Mouse (Mus musculus) heart, embryonic 16.5 days (tissue): Measurements from ENCODE around the gene Cstf3. TPM values are rescaled to one million over a fixed set of nuclear protein-coding genes. Genes with fewer than 3 reads are reported as not detected.
A peak's percentile ranks its signal among the peaks of the same experiment; 100 is the strongest.

Source experiments
- ATAC-seq: fragments of 200-750 bp; cut with Nextera tagmentation; replicated peaks from 2 replicates; pipeline ENCODE4 v1.8.0; 2017; ENCODE audit warnings: moderate number of reproducible peaks; ENCODE audit not compliant: insufficient read depth, low FRiP score; ENCODE audit errors: extremely low read depth
- H3K27ac ChIP-seq: fragments of 300-500 bp; sonication (generic); 2 replicates; pipeline ENCODE4 v1.5.1; 2014; ENCODE audit warnings: mild to moderate bottlenecking, low read length, control low read depth, moderate library complexity
- H3K27me3 ChIP-seq: fragments of 300-500 bp; sonication (generic); 2 replicates; pipeline ENCODE4 v1.6.1; 2014; ENCODE audit warnings: low read length, mixed read lengths; ENCODE audit not compliant: control insufficient read depth, insufficient read depth
- H3K36me3 ChIP-seq: fragments of 300-500 bp; sonication (generic); 2 replicates; pipeline ENCODE4 v1.6.1; 2014; ENCODE audit not compliant: control insufficient read depth, insufficient read depth
- H3K4me1 ChIP-seq: fragments of 300-500 bp; sonication (generic); 2 replicates; pipeline ENCODE4 v1.6.1; 2014; ENCODE audit warnings: low read length, mixed read lengths; ENCODE audit not compliant: control insufficient read depth, insufficient read depth
- H3K4me2 ChIP-seq: fragments of 300-500 bp; sonication (generic); 2 replicates; pipeline ENCODE4 v1.6.1; 2014; ENCODE audit warnings: low read depth, mild to moderate bottlenecking, control low read depth, low read length
- H3K4me3 ChIP-seq: fragments of 300-500 bp; sonication (generic); 2 replicates; pipeline ENCODE4 v1.5.1; 2014; ENCODE audit warnings: mild to moderate bottlenecking, control low read depth, low read length
- H3K9ac ChIP-seq: fragments of 300-500 bp; sonication (generic); 2 replicates; pipeline ENCODE4 v1.6.1; 2014; ENCODE audit warnings: low read length, control low read depth
- H3K9me3 ChIP-seq: fragments of 300-500 bp; sonication (generic); replicated peaks from 2 replicates; pipeline ENCODE4 v1.6.1; 2016; ENCODE audit warnings: low read length; ENCODE audit not compliant: control insufficient read depth
- WGBS: fragments of 180-500 bp; shearing (Covaris S2); extraction: QIAGEN DNeasy Blood & Tissue Kit; methylation state at CpG from one replicate; pipeline ENCODE4 v1.1.7; 2014; 5-methylcytosine and 5-hydroxymethylcytosine counted together
- polyA plus RNA-seq: library from polyadenylated mRNA; unstranded; fragments of >200 nt; fragmentation: Nextera tagmentation; extraction: Ambion mirVana; gene quantifications from 2 replicates; pipeline ENCODE4 v1.2.1, GENCODE M21; 2015

Cstf3 gene
- polyA plus RNA-seq, 1 experiment from 2014 or later, result 54.3 TPM

- Histone ChIP-seq H3K36me3 (peaks cover 35% of the 10 kb centered on the region), H3K27me3 (no peaks in the 10 kb centered on the region), H3K4me3 (no peak overlapping the region), H3K4me1 (no peaks in the 10 kb centered on the region), H3K9ac (no peak overlapping the region), H3K27ac (no peak overlapping the region), H3K9me3 (no peaks in the 10 kb centered on the region), H3K4me2 (no peak overlapping the region)
- ATAC-seq, result no peak
- WGBS, result 78% methylated on average over 8 of the region's 8 CpGs
Measured at GRCm38 (mm10) chr2:104663372-104664100, 73.2 kb downstream of the Cstf3 start.

GRCm38 (mm10) chr2:104669122-104669804 lies 78.9 kb downstream of the Cstf3 start:
- H3K9me3 ChIP-seq, result no peaks in the 10 kb centered on the region
- no peaks in the 10 kb centered on the region for H3K4me1 ChIP-seq
- H3K27me3 ChIP-seq, result no peaks in the 10 kb centered on the region
- WGBS, result 84% methylated on average over 6 of the region's 6 CpGs
- H3K36me3 ChIP-seq, result peaks cover 16% of the 10 kb centered on the region
- no peak overlapping the region for H3K9ac ChIP-seq
- no peak overlapping the region for H3K27ac ChIP-seq
- no peak overlapping the region for H3K4me3 ChIP-seq
- no peak overlapping the region for H3K4me2 ChIP-seq
- ATAC-seq, result no peak

GRCm38 (mm10) chr2:104671724-104672123 lies 81.4 kb downstream of the Cstf3 start:
- Histone ChIP-seq H3K4me3 (no peak overlapping the region), H3K27ac (no peak overlapping the region), H3K36me3 (no peaks in the 10 kb centered on the region), H3K27me3 (no peaks in the 10 kb centered on the region), H3K9me3 (no peaks in the 10 kb centered on the region), H3K4me1 (no peaks in the 10 kb centered on the region), H3K4me2 (no peak overlapping the region), H3K9ac (no peak overlapping the region)
- ATAC-seq, result no peak

DNA sequence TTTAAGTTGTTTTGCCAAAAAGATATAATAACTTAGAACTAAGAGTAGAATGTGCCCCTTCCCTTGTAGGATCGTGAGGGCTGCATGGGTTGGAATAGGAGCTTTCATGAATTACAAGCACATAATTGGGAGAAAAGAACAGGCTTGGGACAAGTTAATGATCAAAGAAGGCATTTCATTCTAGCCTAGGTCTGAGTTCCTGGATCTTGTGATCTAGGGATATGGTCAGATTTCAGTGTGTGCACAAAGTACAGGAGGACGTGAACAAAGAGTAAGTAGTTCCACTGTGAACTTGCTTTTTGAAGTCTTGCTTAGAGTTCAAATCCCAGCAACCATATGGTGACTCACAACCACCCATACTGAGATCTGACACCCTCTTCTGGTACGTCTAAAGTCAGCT lies 87.0 kb downstream of the Cstf3 start:
- H3K4me3 ChIP-seq, result no peak overlapping the region
- H3K27me3 ChIP-seq, result no peaks in the 10 kb centered on the region
- H3K36me3 ChIP-seq, result no peaks in the 10 kb centered on the region
- 83% methylated on average over 3 of the region's 3 CpGs for WGBS
- no peaks in the 10 kb centered on the region for H3K4me1 ChIP-seq
- H3K9ac ChIP-seq, result no peak overlapping the region
- no peaks in the 10 kb centered on the region for H3K9me3 ChIP-seq
- H3K27ac ChIP-seq, result no peak overlapping the region
- ATAC-seq, result no peak
- H3K4me2 ChIP-seq, result no peak overlapping the region

DNA sequence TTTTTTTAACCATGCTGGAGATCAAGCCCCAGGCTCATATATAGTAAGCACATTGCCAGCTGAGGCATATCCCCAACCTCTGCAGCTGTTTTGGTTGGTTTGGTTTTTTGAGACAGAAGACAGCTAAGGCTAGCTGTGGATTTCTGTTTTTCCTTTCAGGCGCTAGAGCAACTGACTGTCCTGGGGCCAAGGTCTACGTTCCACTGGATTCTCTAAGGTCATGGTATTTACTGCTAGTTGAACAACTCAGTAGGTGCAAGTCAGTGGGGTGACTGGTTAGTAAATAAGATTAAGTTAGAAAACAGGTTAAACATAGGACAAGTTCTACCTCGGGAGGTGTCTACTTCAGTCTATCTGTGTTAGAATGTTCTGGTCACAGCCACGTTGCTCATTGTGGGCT lies 94.4 kb downstream of the Cstf3 start:
- Histone ChIP-seq H3K27ac (no peak overlapping the region), H3K4me3 (no peak overlapping the region), H3K36me3 (no peaks in the 10 kb centered on the region)

DNA sequence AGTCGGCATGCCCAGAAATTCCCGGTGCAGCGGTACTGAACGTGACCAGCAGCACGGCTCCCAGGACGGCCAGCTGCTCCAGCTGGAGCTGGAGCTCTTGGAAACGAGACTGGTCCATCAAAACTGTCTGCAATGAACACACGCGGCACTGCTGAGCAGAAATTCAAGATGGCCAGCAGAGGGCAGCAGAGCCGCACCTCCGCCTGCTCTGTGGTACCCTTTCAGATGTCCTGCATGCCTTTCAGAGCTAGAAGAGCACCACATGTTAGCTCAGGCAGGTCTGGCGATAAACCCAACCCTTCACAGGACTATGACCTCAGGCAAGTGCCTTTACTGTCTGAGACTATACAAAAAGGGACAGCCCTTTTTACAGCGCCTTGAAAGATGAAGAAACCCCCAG lies 95.1 kb downstream of the Cstf3 start:
- no peaks in the 10 kb centered on the region for H3K9me3 ChIP-seq
- peak overlapping the region; percentile 18; the same call in 1 of the 2 replicates for H3K4me2 ChIP-seq
- no peaks in the 10 kb centered on the region for H3K36me3 ChIP-seq
- no peak overlapping the region for H3K9ac ChIP-seq
- WGBS, result 7% methylated on average over 13 of the region's 13 CpGs
- no peaks in the 10 kb centered on the region for H3K27me3 ChIP-seq
- H3K4me3 ChIP-seq, result no peak overlapping the region
- no peak overlapping the region for H3K27ac ChIP-seq
- no peaks in the 10 kb centered on the region for H3K4me1 ChIP-seq
- ATAC-seq, result peak; percentile 89

More for the DNA sequence above, 94.4 kb downstream of the Cstf3 start:
- Histone ChIP-seq H3K9ac (no peak overlapping the region), H3K27me3 (no peaks in the 10 kb centered on the region), H3K9me3 (no peaks in the 10 kb centered on the region), H3K4me2 (no peak overlapping the region), H3K4me1 (no peaks in the 10 kb centered on the region)
- WGBS, result 89% methylated on average over 4 of the region's 4 CpGs
- no peak for ATAC-seq

- 61% methylated on average over 3 of the region's 3 CpGs for WGBS
Measured at GRCm38 (mm10) chr2:104687261-104687660, 96.9 kb downstream of the Cstf3 start.

GRCm38 (mm10) chr2:104688321-104688720 lies 98.0 kb downstream of the Cstf3 start:
- H3K9me3 ChIP-seq, result no peaks in the 10 kb centered on the region
- ATAC-seq, result no peak
- no peaks in the 10 kb centered on the region for H3K4me1 ChIP-seq
- no peak overlapping the region for H3K27ac ChIP-seq
- H3K36me3 ChIP-seq, result no peaks in the 10 kb centered on the region
- H3K27me3 ChIP-seq, result no peaks in the 10 kb centered on the region
- WGBS, result 77% methylated on average over 3 of the region's 3 CpGs
- H3K4me3 ChIP-seq, result no peak overlapping the region
- H3K4me2 ChIP-seq, result no peak overlapping the region
- H3K9ac ChIP-seq, result no peak overlapping the region

More at GRCm38 (mm10) chr2:104687261-104687660, 96.9 kb downstream of the Cstf3 start:
- no peak overlapping the region for H3K27ac ChIP-seq
- H3K4me1 ChIP-seq, result no peaks in the 10 kb centered on the region
- no peaks in the 10 kb centered on the region for H3K27me3 ChIP-seq
- no peaks in the 10 kb centered on the region for H3K9me3 ChIP-seq
- no peak overlapping the region for H3K4me3 ChIP-seq
- no peaks in the 10 kb centered on the region for H3K36me3 ChIP-seq
- no peak for ATAC-seq
- H3K4me2 ChIP-seq, result no peak overlapping the region
- no peak overlapping the region for H3K9ac ChIP-seq

DNA sequence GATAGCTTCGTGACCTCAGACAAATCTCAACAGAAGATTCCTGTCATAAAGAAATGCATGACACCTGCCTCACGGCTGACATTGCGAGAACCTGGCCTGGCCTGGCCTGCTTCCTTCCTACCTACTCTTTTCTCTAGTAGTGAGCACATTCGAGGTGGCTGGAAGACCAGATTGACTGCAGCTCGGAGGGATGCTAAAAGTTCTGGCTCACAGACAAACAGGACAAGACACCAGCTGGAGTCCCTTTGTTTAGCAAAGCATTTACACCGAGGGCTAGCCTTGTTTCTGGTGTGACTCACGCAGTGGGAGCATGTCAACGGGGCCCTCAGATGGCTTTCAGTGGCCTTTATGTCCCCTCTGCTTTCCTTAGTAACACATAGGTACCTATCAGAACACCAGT lies 98.4 kb downstream of the Cstf3 start:
- no peak overlapping the region for H3K27ac ChIP-seq
- H3K4me1 ChIP-seq, result no peaks in the 10 kb centered on the region
- no peak overlapping the region for H3K4me2 ChIP-seq
- H3K27me3 ChIP-seq, result no peaks in the 10 kb centered on the region
- no peaks in the 10 kb centered on the region for H3K9me3 ChIP-seq
- no peak overlapping the region for H3K4me3 ChIP-seq
- H3K36me3 ChIP-seq, result no peaks in the 10 kb centered on the region
- 80% methylated on average over 8 of the region's 8 CpGs for WGBS
- ATAC-seq, result no peak
- H3K9ac ChIP-seq, result no peak overlapping the region
